Mouse (Mus musculus) hindbrain, embryonic 12.5 days (tissue): ENCODE measurements around the gene Vwa7. TPM values are rescaled to one million over a fixed set of nuclear protein-coding genes. Genes with fewer than 3 reads are reported as not detected.
A peak's percentile ranks its signal among the peaks of the same experiment; 100 is the strongest.
"Not testable (repeated sequence)": the region's sequence is repeated elsewhere in the genome, so short reads cannot be mapped to it uniquely, and the experiment has no call there.

Source experiments
- ATAC-seq: fragments of 200-750 bp; cut with Nextera tagmentation; 2 replicates; pipeline ENCODE4 v1.8.0; 2017; ENCODE audit warnings: moderate TSS enrichment; ENCODE audit not compliant: low FRiP score
- H3K27ac ChIP-seq: fragments of 300-500 bp; sonication (generic); 2 replicates; pipeline ENCODE4 v1.5.1; 2016; ENCODE audit warnings: mild to moderate bottlenecking
- H3K27me3 ChIP-seq: fragments of 300-500 bp; sonication (generic); 2 replicates; pipeline ENCODE4 v1.6.1; 2016; ENCODE audit warnings: mild to moderate bottlenecking
- H3K36me3 ChIP-seq: fragments of 300-500 bp; sonication (generic); 2 replicates; pipeline ENCODE4 v1.6.1; 2016; ENCODE audit warnings: mild to moderate bottlenecking
- H3K4me1 ChIP-seq: fragments of 300-500 bp; sonication (generic); 2 replicates; pipeline ENCODE4 v1.6.1; 2016
- H3K4me2 ChIP-seq: fragments of 300-500 bp; sonication (generic); replicated peaks from 2 replicates; pipeline ENCODE4 v1.6.1; 2016; ENCODE audit warnings: mild to moderate bottlenecking
- H3K4me3 ChIP-seq: fragments of 300-500 bp; sonication (generic); 2 replicates; pipeline ENCODE4 v1.5.1; 2016; ENCODE audit warnings: mild to moderate bottlenecking
- H3K9ac ChIP-seq: fragments of 300-500 bp; sonication (generic); 2 replicates; pipeline ENCODE4 v1.6.1; 2016; ENCODE audit warnings: mild to moderate bottlenecking, moderate library complexity
- H3K9me3 ChIP-seq: fragments of 300-500 bp; sonication (generic); replicated peaks from 2 replicates; pipeline ENCODE4 v1.6.1; 2016; ENCODE audit warnings: mild to moderate bottlenecking
- WGBS: fragments of 180-500 bp; shearing (Covaris S2); methylation state at CpG from one replicate; pipeline ENCODE4 v1.1.7; 2016; 5-methylcytosine and 5-hydroxymethylcytosine counted together
- polyA plus RNA-seq: library from polyadenylated mRNA; unstranded; fragments of >200 nt; fragmentation: Nextera tagmentation; extraction: Ambion mirVana; gene quantifications from 2 replicates; pipeline ENCODE4 v1.2.1, GENCODE M21; 2016

The Vwa7 gene
- polyA plus RNA-seq, 1 experiment from 2014 or later, result 0.12 TPM

DNA sequence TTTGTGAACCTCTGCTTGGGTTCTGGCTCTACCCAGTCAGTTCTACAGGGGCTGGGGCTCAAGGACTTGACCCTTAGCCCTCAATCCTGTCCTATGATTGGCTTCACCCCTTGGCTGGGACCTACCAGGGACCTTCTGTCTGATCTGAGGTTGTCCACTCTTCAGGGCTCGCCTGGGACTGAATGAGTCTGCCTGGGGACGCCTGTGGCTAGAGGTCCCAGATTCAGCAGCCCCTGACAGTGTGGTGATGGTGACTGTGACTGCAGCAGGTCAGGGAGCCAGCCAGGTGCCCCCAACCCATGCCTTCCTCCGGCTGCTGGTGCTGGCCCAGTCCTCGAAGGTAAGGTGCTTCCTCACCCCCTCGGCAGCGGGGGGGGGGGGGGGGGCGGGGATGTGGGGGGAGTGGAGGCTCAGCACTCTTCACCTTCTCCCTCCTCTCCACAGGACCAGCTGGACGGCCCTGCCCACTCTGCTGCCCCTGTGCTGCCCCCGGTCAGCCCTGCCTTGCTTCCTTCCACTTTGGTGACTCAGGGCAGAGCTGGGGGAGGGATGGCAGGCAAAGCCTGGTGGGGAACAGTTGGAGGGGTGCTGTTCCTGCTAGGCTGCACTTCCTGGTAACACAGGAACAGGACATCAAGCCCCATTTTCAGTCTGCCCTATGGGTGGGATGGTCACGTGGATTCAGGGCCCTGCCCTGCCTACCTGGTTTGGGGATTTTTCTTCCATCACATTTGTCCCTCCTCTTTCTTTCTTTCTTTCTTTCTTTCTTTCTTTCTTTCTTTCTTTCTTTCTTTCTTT, 8.5 kb downstream of the Vwa7 start:
- Histone ChIP-seq H3K9ac (no peak overlapping the region), H3K4me3 (no peak overlapping the region), H3K9me3 (no peaks in the 10 kb centered on the region), H3K4me1 (peaks cover 32% of the 10 kb centered on the region), H3K36me3 (no peaks in the 10 kb centered on the region), H3K4me2 (no peak overlapping the region), H3K27me3 (no peaks in the 10 kb centered on the region; the same call in 1 of the 2 replicates), H3K27ac (no peak overlapping the region)
- WGBS, result 49% methylated on average over 9 of the region's 10 CpGs
- ATAC-seq, result no peak

GRCm38 (mm10) chr17:35026206-35026605, 9.8 kb downstream of the Vwa7 start:
- no peaks in the 10 kb centered on the region for H3K36me3 ChIP-seq
- no peak overlapping the region for H3K4me2 ChIP-seq
- ATAC-seq, result no peak
- H3K27ac ChIP-seq, result no peak overlapping the region
- H3K9ac ChIP-seq, result no peak overlapping the region
- peaks cover 35% of the 10 kb centered on the region for H3K4me1 ChIP-seq
- no peak overlapping the region for H3K4me3 ChIP-seq
- H3K9me3 ChIP-seq, result no peaks in the 10 kb centered on the region
- WGBS, result 80% methylated on average over 5 of the region's 5 CpGs
- no peaks in the 10 kb centered on the region; the same call in 1 of the 2 replicates for H3K27me3 ChIP-seq

- H3K4me3 ChIP-seq, result no peak within 1 kb of the TSS
- no peaks in the 10 kb centered on the region for H3K36me3 ChIP-seq
- no peaks in the 10 kb centered on the region; the same call in 1 of the 2 replicates for H3K27me3 ChIP-seq
- peaks cover 27% of the 10 kb centered on the region for H3K4me1 ChIP-seq
- peak within 1 kb of the TSS; percentile 20; the same call in 1 of the 2 replicates for H3K4me2 ChIP-seq
- peak within 1 kb of the TSS; percentile 64 for H3K27ac ChIP-seq
- no peaks in the 10 kb centered on the region for H3K9me3 ChIP-seq
- peak; percentile 74 for ATAC-seq
- WGBS, result 33% methylated on average over 13 of the region's 13 CpGs
- peak within 1 kb of the TSS; percentile 27; the same call in 1 of the 2 replicates for H3K9ac ChIP-seq
Measured at GRCm38 (mm10) chr17:35027277-35028068, 11.1 kb downstream of the Vwa7 start, which contains the start of gene Sapcd1. Gene Sapcd1, minus strand, starts transcription at chr17:35028016.

- H3K4me3 ChIP-seq, result no peak overlapping the region
Measured at GRCm38 (mm10) chr17:35028315-35028714, 11.9 kb downstream of the Vwa7 start.

GRCm38 (mm10) chr17:35029691-35030532, 13.5 kb downstream of the Vwa7 start:
- no peak overlapping the region for H3K4me3 ChIP-seq
- no peak for ATAC-seq
- no peaks in the 10 kb centered on the region for H3K27me3 ChIP-seq
- H3K27ac ChIP-seq, result peak overlapping the region; percentile 19; the same call in 1 of the 2 replicates
- WGBS, result 25% methylated on average over 19 of the region's 19 CpGs
- peak overlapping the region; percentile 47 for H3K9ac ChIP-seq
- H3K9me3 ChIP-seq, result no peaks in the 10 kb centered on the region
- H3K4me1 ChIP-seq, result peaks cover 27% of the 10 kb centered on the region
- H3K4me2 ChIP-seq, result peak overlapping the region; percentile 40
- no peaks in the 10 kb centered on the region for H3K36me3 ChIP-seq

More at GRCm38 (mm10) chr17:35028315-35028714, 11.9 kb downstream of the Vwa7 start:
- H3K4me2 ChIP-seq, result no peak overlapping the region
- H3K36me3 ChIP-seq, result no peaks in the 10 kb centered on the region
- no peaks in the 10 kb centered on the region; the same call in 1 of the 2 replicates for H3K27me3 ChIP-seq
- no peak for ATAC-seq
- H3K9me3 ChIP-seq, result no peaks in the 10 kb centered on the region
- H3K27ac ChIP-seq, result no peak overlapping the region
- WGBS, result 74% methylated on average over 2 of the region's 2 CpGs
- peaks cover 27% of the 10 kb centered on the region for H3K4me1 ChIP-seq
- no peak overlapping the region for H3K9ac ChIP-seq

DNA sequence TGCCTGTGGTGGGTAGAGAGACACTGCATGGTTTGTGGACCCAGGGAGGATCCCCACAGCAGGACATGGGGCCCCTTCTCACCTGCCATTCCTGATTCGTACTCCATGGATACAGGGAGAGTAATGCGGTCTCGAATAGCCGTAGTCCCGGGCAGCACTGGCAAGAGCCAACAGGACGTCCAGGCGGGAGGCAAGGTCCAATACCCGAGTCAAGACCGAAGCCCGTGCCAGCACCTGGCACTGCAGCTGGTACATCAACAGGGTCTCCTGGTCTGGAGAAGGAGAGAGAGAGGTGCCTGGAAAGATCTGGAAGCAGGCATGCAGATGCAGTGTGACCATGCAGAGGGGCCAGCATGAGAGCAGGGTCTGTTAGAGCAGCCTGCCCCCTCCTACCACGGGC, 14.9 kb downstream of the Vwa7 start:
- Histone ChIP-seq H3K9me3 (no peaks in the 10 kb centered on the region), H3K27ac (no peak overlapping the region), H3K4me2 (no peak overlapping the region), H3K4me3 (no peak overlapping the region), H3K27me3 (no peaks in the 10 kb centered on the region), H3K4me1 (peaks cover 23% of the 10 kb centered on the region), H3K36me3 (no peaks in the 10 kb centered on the region), H3K9ac (no peak overlapping the region)
- no peak for ATAC-seq
- WGBS, result 86% methylated on average over 11 of the region's 11 CpGs

DNA sequence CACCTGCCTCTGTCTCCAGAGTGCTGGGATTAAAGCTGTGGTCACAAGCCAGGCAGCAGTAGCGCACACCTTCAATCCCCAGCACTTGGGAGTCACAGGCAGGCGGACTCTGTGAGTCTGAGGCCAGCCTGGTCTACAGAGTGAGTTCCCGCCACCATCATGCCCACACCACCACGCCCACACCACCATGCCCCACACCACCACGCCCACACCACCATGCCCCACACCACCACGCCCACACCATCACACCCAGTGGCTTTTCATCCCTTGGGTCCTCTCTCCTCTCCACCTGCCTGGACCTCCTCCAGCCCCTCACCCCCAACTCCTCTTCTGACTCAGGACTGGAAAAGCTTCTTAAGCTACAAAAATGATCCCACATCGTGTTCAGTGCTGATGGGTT, 15.5 kb downstream of the Vwa7 start:
- Histone ChIP-seq H3K27ac (no peak overlapping the region; the same call in 1 of the 2 replicates), H3K9ac (no peak overlapping the region), H3K4me3 (no peak overlapping the region), H3K4me2 (no peak overlapping the region), H3K27me3 (no peaks in the 10 kb centered on the region), H3K9me3 (no peaks in the 10 kb centered on the region), H3K36me3 (no peaks in the 10 kb centered on the region), H3K4me1 (peaks cover 19% of the 10 kb centered on the region)
- 90% methylated on average over 7 of the region's 7 CpGs for WGBS
- no peak for ATAC-seq

DNA sequence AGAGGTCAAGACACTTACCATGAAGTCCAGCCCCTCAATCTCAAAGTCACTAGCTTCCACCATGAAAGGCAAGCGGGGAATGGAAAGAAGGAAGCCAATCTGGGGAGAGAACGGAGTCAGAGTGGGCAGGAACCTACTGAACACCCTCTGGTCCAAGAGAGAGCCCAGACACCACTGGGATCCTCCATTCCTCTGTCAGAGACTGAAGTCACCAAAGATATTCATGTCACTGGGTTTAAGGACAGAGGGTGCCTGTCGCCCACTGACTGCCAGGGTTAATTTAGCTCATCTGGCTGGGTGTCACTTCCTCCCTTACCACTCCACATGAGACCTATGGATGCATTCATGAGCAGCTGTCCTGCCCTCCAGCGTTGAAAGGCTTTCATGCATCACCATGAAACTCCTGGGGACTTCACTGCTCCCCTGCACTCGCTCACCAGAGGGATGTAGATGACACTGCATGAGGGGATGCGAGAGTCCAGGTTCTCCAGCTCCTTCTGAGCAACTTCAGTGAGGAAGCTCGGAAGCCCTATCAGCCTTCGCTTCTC, 16.0 kb downstream of the Vwa7 start:
- peaks cover 15% of the 10 kb centered on the region for H3K4me1 ChIP-seq
- H3K27me3 ChIP-seq, result no peaks in the 10 kb centered on the region
- WGBS, result 76% methylated on average over 8 of the region's 8 CpGs
- H3K4me2 ChIP-seq, result no peak overlapping the region
- ATAC-seq, result no peak
- no peak overlapping the region; the same call in 1 of the 2 replicates for H3K27ac ChIP-seq
- H3K9me3 ChIP-seq, result no peaks in the 10 kb centered on the region
- H3K36me3 ChIP-seq, result no peaks in the 10 kb centered on the region
- no peak overlapping the region for H3K4me3 ChIP-seq
- H3K9ac ChIP-seq, result no peak overlapping the region

GRCm38 (mm10) chr17:35033703-35034102, 17.3 kb downstream of the Vwa7 start:
- H3K36me3 ChIP-seq, H3K4me3 ChIP-seq, H3K9ac ChIP-seq, H3K4me2 ChIP-seq, ATAC-seq, H3K9me3 ChIP-seq, H3K27me3 ChIP-seq, H3K4me1 ChIP-seq, H3K27ac ChIP-seq: not testable (repeated sequence)
- WGBS, result 72% methylated on average over 1 of the region's 1 CpGs

DNA sequence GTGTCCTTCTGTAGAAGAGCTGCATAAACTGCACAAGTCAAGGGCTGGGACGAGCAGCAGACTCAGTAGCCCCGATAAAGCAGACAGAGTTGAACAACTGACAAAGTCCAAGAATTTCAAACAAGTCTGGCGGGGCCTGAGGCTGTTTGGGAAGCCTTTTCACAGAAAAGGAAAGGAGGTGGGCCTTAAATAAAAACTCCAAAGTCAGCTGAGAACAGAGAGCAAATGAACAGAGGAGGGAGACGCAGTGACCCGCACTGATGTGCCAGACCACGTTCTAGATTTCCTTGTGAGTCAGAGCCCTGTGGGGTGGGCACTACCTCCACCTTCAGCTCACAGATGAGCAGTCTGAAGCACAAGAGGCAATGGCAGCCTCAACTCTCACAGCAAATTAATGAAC, 18.5 kb downstream of the Vwa7 start:
- no peak overlapping the region for H3K4me3 ChIP-seq
- H3K9ac ChIP-seq, result no peak overlapping the region
- H3K4me2 ChIP-seq, result no peak overlapping the region
- 86% methylated on average over 6 of the region's 6 CpGs for WGBS
- no peaks in the 10 kb centered on the region for H3K9me3 ChIP-seq
- peaks cover 6% of the 10 kb centered on the region for H3K4me1 ChIP-seq
- H3K27ac ChIP-seq, result no peak overlapping the region
- no peaks in the 10 kb centered on the region for H3K36me3 ChIP-seq
- ATAC-seq, result no peak
- H3K27me3 ChIP-seq, result no peaks in the 10 kb centered on the region

DNA sequence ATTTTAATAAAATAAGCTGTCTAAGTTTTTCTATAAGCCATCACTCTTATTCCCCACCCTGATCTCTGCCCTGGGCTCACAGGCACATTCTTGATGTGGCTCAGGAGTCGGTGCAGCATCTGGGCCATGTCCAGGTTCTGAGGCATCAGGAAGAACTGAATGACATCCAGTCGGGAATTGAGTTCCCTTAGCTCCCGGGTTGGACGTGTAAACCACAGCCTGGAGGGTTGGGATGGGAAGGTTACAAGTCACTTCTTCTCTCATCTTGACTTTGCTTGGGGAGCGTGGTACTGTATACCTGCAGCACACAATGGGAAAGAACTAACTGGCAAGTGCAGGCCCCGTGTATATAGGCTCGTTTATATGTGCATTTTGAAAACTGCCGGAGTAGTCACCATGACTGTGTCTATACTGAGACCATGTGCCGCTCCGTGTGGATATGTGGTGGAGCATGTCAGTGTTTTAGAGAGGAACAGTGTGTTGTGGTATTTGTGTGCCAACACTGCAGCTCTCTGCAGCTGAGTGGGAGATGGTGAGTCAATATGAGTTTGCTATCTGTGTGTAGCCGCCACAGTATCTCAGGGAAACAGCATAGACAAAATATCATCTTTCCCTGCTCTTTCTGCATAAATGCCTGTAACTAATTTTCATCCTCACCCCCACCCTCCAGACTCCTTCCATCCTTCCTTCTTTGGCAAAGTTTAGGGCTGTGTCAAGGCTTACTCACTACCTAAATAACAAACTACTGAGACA, 22.9 kb downstream of the Vwa7 start:
- H3K4me2 ChIP-seq, result no peak overlapping the region
- H3K9me3 ChIP-seq, result no peaks in the 10 kb centered on the region
- H3K9ac ChIP-seq, result no peak overlapping the region
- 88% methylated on average over 11 of the region's 11 CpGs for WGBS
- ATAC-seq, result no peak
- H3K4me1 ChIP-seq, result no peaks in the 10 kb centered on the region
- H3K4me3 ChIP-seq, result no peak overlapping the region
- H3K27ac ChIP-seq, result no peak overlapping the region
- H3K36me3 ChIP-seq, result no peaks in the 10 kb centered on the region
- no peaks in the 10 kb centered on the region for H3K27me3 ChIP-seq
